Mouse (Mus musculus): Measurements from ENCODE around the gene Sorcs3.

The Sorcs3 gene

GRCm38 (mm10) chr19:48706267-48706923, 500.6 kb downstream of the Sorcs3 start:
- no peak for DNase-seq (ENCODE audit: low spot score)

GRCm38 (mm10) chr19:48706924-48707320, 501.1 kb downstream of the Sorcs3 start:
- DNase-seq (ENCODE audit: low spot score) = no peak

GRCm38 (mm10) chr19:48725851-48726419, 520.1 kb downstream of the Sorcs3 start:
- DNase-seq (ENCODE audit: low spot score) = no peak

- no peak for DNase-seq (ENCODE audit: low spot score)
These were observed 521.2 kb downstream of the Sorcs3 start for GRCm38 (mm10) chr19:48727048-48727447.

- DNase-seq (ENCODE audit: low spot score) = no peak
These were observed 521.8 kb downstream of the Sorcs3 start for GRCm38 (mm10) chr19:48727601-48728000.

GRCm38 (mm10) chr19:48731731-48732130, 525.9 kb downstream of the Sorcs3 start:
- no peak for DNase-seq (ENCODE audit: low spot score)

- DNase-seq (ENCODE audit: low spot score) = no peak
These were observed 528.5 kb downstream of the Sorcs3 start for GRCm38 (mm10) chr19:48734370-48734769.

- no peak for DNase-seq (ENCODE audit: low spot score)
These were observed 531.7 kb downstream of the Sorcs3 start for GRCm38 (mm10) chr19:48737554-48737953.

GRCm38 (mm10) chr19:48755156-48755555, 549.3 kb downstream of the Sorcs3 start:
- DNase-seq (ENCODE audit: low spot score) = no peak

GRCm38 (mm10) chr19:48756831-48757230, 551.0 kb downstream of the Sorcs3 start:
- no peak for DNase-seq (ENCODE audit: low spot score)

GRCm38 (mm10) chr19:48766524-48766923, 560.7 kb downstream of the Sorcs3 start:
- no peak for DNase-seq (ENCODE audit: low spot score)

GRCm38 (mm10) chr19:48771565-48771964, 565.7 kb downstream of the Sorcs3 start:
- DNase-seq (ENCODE audit: low spot score) = no peak

- no peak for DNase-seq (ENCODE audit: low spot score)
These were observed 573.4 kb downstream of the Sorcs3 start for GRCm38 (mm10) chr19:48779095-48779765.

GRCm38 (mm10) chr19:48780813-48781212, 575.0 kb downstream of the Sorcs3 start:
- DNase-seq (ENCODE audit: low spot score) = no peak

- no peak for DNase-seq (ENCODE audit: low spot score)
These were observed 576.3 kb downstream of the Sorcs3 start for GRCm38 (mm10) chr19:48782024-48782721.

GRCm38 (mm10) chr19:48787269-48787668, 581.4 kb downstream of the Sorcs3 start:
- no peak for DNase-seq (ENCODE audit: low spot score)

- no peak for DNase-seq (ENCODE audit: low spot score)
These were observed 598.7 kb downstream of the Sorcs3 start for GRCm38 (mm10) chr19:48804546-48804945.

- no peak for DNase-seq (ENCODE audit: low spot score)
These were observed 605.7 kb downstream of the Sorcs3 start for GRCm38 (mm10) chr19:48811541-48811940.

GRCm38 (mm10) chr19:48813823-48814222, 608.0 kb downstream of the Sorcs3 start:
- DNase-seq (ENCODE audit: low spot score) = no peak

- no peak for DNase-seq (ENCODE audit: low spot score)
These were observed 609.2 kb downstream of the Sorcs3 start for GRCm38 (mm10) chr19:48815064-48815463.

- DNase-seq (ENCODE audit: low spot score) = no peak
These were observed 614.9 kb downstream of the Sorcs3 start for GRCm38 (mm10) chr19:48820493-48821282.

- no peak for DNase-seq (ENCODE audit: low spot score)
These were observed 615.5 kb downstream of the Sorcs3 start for GRCm38 (mm10) chr19:48821283-48821715.

All from c-Kit-positive CD71-positive TER-119-positive erythroid progenitor cells, embryonic 14.5 days (primary cell).